Mouse (Mus musculus) adrenal gland, postnatal 10 days (tissue): ENCODE data around the gene Fam240b. TPM values are rescaled to one million over a fixed set of nuclear protein-coding genes. Genes with fewer than 3 reads are reported as not detected.
"Not testable (repeated sequence)": the region's sequence is repeated elsewhere in the genome, so short reads cannot be mapped to it uniquely, and the experiment has no call there.

ENCODE experiments used
- DNase-seq: peaks from one replicate; pipeline ENCODE4 v3.0.0; 2021; ENCODE audit warnings: mixed read lengths
- long read RNA-seq, 2 experiments: library from polyadenylated mRNA; stranded (forward); transcript quantifications; one replicate each; pipeline ENCODE4 v2.0.0; 2021
- total RNA-seq, 2 experiments: library from RNA; stranded (reverse); gene quantifications; 2 replicates each; pipeline ENCODE4 v1.2.3; 2021

The Fam240b gene
- total RNA-seq: not detected
- long read RNA-seq, experiment 1: 0 reads
- long read RNA-seq, experiment 2: 0 reads

DNA sequence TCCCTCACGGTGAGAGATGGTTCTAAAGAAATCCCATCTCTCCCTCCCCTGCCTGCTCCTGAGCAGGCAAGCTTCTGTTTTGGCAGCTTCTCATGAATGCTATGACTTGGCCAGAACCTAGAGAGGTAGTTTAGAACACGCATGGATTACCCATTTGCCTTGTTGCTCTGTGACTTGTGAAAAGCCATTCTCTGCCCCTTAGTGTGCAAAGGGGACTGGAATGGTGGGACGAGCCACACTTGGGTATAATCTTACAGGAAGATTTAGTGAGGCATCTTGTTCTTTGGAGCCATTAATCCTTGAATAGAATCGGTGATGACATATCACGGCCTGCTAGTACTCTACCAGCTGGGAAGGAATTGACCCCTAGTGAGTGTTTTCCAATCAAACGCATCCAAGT is at the start of gene Fam240b:
TSS of gene Fam240b (minus strand) at position 101 of the 400 bp plus-strand sequence.
- DNase-seq: no peak

DNA sequence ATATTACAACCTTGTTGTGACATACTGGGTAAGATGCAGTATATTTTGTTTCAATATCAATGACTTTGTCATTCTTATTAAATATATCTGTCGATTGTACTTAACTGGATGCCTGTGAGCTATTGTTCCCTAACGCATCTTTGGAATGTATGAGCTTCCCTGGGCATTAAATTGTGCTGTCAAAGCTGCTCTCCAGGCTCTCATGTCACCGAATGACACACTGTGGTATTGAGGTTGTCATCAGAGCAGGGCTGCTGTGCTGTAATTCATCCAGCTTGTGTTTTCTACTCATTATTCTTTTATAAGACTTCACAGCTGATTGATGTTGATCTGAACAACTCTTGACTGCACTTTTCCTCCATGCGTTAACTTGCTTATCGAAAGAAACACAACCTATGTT is 32.5 kb upstream of the Fam240b start:
- no peak for DNase-seq

DNA sequence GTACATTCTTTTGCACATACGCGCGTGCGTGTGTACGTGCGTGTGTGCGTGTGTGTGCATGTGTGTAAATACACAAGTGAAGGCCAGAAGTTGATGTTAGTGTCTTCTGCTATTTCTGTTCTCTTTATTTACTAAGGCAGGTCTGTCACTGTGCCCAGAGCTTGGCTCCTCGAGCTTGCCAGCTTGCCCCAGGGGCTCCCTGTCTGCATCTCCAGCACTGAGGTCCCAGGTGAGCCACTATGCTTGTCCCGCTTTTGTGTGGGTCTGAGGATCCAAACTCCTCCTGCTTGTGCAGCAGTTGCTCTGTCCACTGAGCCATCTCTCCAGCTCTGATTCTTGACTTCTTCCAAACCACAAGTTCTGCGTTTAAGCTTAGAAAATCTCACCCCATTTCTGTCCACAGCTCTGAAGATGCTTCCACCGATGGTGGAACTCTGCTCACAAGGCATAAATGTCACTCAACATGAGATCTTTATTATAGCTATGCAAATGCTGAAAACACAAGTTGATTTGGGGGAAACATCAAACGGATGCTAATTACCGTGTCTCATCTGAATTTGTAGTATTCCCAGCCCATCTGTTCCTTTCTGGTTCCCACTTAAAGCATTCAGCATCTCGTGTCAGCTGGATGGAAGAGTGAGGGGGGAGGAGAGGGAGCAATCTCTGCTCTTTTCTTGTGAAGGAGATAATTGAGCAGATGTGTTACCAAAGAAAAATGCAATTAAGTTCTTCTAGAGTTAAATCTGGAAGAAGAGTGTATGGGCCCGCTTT is 29.1 kb upstream of the Fam240b start:
- no peak for DNase-seq

DNA sequence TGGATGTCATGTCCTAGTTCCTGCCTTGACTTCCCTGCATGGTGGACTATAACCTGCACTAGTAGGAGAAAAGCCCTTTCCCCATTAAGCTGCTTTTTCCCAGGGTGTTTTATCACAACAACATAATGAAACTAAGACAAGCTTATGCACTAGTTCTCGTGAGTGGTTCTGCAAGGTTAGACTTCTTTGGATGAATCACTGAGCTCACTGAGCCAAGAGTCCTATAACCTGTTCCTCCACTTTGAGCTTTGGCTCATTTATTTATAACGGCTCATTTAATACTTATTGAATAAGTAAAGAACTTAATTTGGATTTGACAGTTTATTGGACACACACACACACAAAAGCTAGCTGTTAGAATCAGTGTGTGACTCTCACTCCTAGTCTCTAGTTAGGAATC is 16.7 kb upstream of the Fam240b start:
- no peak for DNase-seq

DNA sequence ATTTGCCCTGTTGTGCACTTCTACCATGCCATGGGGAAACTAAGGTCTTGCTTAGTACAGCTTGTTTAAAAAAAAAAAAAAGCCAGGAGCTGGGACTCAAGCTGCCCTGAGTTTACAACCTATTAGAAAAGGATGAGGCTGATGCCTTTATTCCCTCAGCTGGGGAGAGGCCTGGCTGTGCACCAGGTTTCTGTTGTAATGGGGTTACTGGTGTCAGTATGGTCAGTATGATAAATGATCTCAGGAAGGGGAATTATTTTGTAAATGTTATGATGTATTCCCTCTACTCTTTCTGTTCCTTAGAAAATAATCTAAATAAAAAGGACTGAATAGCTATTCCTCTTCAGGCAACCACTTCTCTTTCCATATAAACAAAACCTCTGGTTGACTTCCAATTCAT is 14.0 kb upstream of the Fam240b start:
- DNase-seq: no peak

DNA sequence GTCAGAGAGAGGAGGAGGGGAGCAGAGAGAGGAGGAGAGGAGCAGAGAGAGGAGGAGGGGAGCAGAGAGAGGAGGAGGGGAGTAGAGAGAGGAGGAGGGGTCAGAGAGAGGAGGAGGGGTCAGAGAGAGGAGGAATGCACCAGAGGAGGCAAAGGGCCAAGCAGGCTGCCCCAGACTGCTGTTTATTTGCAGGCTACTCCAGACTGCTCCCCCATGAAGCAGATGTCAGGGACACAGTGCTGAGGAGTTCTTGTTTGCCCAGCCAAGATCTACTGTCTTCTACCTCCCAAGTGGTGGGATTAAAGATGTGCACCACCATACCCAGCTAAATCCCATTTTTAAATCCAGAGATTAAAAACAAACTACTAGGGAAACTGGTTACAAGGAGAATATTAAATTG is 9.8 kb upstream of the Fam240b start:
- DNase-seq: no peak

DNA sequence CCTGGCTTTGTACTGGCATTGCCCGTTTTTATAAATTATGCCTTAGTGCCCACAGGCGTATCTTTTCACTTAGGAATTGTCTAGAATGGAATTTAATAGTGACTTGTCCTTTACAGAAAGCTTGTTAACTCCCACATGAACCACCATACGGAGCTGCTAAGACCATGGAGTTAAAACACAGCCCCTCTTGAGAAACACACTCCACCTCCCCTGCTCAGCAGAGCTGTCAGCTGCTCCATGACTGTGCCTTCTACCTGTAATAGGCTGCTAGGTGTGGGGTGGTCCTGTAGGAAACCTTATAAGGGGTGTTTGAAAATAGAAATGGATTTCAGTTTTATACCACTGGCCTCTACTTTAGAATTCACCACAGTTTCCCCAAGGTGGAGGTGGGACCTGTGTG is 5.2 kb upstream of the Fam240b start:
- DNase-seq: no peak

DNA sequence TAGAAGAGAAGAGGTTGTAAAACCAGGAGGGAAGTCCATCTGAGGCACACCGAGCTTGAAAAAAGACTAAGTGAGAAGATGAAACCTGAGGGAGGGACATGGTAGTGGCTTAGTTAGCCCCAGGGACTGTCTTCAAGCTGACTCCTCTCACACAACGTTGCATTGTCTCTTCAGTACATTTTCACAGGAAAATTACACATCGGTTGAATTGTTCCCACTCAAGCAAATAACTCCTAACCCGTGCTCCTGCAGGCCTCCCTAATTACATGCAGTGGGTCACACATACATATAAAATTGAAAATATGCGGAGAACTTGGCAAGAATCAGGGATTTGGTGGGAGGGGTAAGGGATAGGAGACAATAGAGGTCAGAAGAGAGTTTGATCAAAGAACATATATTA is 4.0 kb downstream of the Fam240b start:
- DNase-seq: no peak

DNA sequence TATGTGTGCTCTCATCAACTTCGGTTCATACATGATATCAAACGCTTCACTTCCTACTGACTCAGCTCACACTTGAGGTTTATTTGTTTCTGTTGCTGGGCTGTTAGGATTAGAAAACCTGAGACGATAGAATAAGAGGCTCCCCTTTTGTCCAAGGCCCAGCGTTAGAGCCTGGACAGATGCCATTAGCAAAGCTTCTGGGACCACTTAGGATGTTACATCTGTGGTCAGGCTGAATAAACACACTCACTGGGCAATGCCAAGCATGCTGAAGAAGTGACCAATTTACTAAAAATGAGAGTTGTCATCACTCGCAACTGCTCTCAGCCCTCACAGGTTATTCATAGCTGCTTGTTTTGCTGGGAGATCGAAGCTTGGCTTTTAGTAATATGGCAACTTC is 7.7 kb downstream of the Fam240b start:
- DNase-seq: no peak

DNA sequence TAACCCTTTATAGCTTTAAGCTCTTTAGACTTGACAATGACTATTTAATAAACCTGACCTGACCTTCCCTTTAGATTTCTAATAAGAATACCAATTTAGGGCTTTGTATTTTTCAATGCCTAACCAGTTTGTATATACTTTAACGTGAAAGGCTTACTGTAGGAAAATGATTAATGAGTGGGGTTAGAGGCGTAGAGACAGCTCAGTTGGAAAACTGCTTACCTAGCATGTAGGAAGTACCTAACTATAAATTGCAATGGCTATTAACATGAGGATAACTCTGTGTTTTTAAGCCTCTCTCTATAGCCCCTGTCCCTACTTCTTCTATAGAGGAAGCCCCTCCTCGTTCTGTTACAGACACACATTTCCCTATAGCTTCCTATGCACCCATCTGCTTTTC is 17.6 kb downstream of the Fam240b start:
- no peak for DNase-seq

DNA sequence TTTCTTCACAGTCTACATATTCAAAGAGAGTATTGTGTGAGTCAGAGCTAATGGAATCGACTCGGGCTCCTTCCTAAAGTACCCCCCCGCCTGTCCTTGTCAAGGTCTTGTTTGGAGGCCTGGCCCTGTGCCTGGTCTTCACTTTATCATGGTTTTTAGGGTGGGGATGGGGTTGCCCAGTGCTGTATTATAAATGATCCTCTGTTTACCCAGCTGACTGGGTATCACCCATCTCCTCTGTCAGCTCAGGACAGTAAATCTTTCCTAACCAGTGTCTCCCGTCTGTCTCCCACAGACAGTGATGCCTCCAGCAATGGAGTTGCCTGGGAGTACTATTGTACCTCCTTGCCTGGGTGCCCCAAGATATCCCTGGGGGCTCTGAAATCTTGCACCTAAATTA is 19.6 kb downstream of the Fam240b start:
- DNase-seq: peak; percentile 71

DNA sequence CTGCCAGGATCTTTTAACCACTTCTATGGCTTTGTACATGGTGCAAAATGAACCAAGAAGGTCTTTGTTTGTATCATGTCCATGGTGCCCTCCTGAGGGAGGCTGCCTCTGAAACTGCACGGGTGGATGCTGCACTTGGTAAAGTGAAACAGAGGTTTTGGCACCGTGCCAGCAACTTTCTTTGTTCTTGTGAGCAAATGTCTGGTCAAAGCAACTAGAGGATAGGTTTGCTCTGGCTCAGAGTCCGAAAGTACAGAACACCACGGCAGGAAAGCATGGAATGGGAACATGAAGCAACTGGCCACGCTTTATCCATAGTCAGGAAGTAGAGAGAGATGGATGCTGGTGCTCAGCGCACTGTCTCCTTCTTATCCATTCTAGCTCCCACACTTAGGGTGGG is 29.7 kb downstream of the Fam240b start:
- DNase-seq: peak; percentile 40

DNA sequence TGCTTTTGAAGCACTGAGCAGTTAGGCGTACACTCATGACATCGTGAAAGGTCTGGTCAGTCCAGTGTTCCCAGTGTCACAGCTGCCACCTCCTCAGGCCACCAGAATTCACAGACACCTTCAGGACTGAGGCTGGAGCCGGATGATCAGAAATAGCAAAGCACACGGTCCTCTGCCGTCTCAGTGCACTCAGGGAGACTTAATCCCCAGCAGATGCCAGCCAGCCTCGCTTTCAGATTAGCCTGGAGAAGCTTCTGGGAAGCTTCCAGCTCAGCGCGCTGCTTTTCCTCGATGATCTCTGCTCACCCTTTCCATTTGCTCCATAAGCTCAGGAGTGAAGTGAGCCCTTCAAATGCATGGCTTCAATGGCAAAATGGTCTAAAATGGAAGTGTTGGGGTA is 32.4 kb downstream of the Fam240b start:
- no peak for DNase-seq

DNA sequence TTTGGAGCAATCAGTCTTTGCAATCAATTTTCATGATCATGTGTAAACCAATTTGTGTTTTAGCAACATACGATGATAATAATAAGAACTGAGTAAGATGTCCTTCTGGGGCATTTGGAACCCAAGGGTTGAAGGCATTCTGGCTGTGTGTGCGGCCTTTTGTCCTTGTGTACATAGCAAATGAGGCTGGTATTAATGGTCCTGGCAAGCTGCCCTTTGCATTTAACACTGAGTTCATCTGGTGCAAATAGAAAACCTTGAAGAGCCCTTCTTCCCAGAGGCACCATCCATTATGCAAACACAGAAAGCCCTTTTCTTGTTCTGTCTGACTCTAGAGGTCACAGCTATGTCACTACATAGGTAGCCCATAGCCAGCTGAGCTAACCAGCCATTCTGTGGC is 35.0 kb downstream of the Fam240b start:
- peak; percentile 53 for DNase-seq

DNA sequence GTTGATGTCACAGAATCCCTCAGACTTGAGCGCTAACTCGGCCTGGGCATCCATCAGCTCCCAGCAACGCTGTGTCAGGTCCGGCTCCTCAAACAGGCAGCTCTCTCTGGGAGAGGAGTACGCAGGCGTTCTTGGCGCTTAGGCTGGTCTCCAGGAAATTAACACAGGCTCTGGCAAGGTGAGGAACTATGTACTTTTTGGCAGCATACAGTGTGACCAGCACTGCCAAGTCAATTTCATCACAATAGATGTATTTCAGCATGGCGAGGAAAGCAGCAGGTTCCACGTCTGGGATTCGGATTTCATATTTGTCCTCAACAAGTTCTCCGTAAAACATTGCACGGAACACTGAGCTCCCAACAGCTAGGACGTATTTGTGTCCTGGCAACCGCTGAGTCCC is 39.4 kb downstream of the Fam240b start:
- peak; percentile 27 for DNase-seq

DNA sequence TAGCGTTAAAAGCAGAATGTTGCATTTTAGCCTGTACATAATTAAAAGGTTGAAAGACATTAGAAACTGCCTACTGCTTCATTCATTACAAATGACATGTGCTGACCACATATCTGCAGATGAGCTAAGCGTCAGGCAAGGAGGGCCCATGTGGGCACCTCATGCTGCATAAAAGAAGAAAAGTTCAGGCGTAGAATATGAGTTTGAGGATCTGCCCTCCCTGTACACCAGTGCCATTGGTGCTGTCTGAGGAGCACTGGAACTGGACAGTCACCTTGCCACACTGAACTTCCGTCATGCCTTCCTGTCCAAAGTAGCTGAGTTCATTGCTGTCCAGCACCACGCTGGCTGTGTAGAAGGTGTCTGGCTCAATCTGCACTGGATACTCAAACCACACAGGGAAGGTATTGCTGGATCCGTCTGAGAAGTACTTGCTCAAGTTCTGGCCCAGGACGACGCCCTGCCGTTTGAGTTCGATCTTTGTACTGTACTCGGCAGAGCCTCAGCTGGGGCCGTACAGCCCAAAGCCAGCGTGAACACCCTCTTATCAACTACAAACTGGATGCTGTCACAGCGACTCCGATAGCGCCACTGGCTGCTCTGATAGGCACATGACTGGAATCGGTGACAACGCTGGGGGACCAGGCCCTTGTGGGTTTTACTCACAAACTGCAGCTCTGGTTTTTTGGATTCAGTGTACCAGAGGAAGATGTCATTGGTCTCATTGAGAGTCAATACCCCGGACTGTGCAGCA is 40.2 kb downstream of the Fam240b start:
- not testable (repeated sequence) for DNase-seq

DNA sequence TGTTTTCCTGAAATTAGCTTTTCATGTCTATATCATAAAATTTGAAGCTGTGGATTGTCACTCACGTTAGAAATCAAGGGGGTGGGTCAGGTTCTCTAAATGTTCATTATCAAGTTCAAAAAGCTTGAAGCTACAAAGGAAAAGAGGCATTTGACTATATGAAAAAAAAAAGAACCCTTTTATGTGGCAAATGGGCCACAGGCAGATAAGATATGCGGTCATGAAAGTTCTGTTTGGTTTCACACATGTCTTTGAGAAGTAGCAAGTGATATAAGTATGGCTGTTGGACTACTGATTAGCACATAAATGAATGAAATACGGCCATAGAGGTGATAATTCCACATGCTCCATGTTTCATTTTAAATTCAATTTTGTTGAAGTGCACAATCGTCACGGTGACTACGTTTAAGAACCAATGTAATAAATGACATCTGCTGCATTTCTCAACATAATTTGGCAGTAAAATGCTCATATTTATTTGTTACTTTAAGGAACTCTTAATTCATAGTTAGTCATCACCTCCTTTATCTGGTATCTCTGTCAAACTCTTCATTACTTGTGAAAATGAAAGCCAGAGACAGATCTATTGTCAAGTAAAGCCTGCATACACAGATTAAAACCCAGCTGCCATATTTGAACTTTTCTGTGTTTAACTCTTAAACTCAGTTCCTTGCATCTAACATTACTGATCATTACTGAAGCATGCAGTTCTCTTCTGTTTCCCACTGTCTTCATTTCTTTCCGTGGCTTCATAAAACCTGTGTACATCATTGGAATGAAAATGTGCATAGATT is 47.4 kb downstream of the Fam240b start:
- DNase-seq: no peak

DNA sequence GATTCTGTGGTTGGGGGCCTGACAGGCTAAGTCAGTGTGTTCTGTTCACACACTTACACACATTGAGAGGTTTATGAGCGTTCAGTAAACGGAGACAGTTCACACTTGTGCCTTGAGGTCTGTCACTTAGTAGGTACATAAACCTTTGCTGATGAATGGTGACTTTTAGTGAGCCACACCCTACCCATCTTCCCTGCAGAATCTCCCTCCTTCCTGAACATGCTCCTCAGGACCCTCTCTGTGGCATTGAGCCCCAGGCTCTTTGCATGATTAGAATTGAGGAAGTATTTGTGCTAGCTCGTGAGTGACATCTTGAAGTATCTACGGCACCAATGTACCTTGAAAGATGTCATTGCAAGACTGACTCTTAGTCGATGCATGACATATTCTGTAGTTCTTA is 48.9 kb downstream of the Fam240b start:
- no peak for DNase-seq

DNA sequence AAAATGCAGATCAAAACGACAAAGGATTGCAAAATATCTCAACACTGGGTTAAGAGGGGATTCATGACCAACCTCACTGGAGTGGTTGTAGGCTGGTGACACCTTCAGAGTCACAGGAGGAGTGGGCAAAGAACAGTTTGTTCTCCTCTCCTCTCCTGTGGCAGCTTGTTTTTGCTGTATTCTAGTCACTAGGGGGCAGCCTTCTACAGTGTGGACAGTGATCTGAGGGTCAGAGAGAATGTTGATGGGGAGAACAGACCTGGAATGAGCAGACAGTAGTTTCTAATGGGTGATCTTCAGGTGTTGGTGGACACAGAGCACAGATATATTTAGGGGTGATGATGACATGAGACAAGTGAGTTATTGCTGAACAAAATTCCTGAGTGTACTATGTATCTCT is 49.6 kb downstream of the Fam240b start:
- DNase-seq: peak; percentile 50

DNA sequence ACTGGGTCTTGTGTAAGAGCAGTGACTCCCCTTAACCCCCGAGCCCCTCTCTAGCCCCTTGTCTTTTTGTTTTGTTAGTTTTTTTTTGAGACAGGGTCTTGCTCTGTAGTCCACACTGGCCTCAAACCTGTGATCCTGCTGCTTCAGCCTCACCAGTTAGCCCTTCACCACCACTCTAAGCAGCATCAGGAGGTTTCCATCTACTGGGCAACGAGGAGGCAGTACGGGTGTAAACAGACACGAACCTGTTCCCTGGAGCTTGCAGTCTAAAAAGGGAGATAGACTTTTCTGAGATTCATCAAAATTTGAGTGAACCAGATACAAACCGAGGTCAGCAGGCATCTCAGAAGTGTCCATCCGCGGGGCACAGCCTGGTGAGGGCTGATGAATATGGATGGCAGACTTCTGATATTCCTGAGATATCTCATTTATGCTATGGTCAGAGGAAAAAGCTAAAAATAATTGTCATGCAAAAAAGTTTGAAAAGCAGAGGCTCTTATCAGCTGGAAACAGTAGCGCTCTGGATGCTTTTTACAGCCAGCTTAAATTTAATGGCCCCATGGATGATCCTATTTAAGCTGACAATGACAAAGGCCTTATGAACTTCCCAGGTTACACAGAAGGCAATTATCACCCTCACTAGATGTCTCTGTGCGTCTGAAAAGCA is 52.2 kb downstream of the Fam240b start:
- no peak for DNase-seq

DNA sequence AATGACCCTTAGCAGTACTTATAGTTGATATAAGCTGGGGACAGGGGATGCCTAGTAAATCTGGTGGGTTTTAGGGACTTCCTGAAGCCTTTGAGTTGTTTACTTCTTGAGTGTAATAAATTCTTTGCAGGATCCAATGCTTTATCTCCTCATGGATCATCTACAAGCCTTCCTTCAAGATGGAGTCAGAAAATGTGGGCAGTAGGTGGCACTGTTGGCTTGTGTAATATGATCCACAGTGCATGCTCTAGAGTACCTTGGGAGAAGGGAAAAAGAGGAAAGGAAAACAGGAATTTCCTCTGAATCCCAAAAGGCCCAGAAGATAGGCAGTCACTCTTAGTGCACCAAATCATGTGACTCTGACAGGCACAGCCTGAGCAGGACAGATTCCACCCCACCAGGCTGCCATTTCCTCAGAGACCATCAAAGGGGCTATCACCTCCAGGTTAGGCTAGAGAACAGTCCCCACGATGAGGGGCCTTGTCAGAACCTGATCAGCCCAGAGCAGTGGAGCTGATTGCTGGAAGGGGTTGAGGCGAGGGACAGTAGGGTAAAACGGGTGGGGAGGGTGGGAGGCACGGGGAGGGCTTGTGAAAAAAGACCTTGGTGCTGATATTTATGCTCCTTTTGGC is 54.2 kb downstream of the Fam240b start:
- DNase-seq: peak; percentile 76

DNA sequence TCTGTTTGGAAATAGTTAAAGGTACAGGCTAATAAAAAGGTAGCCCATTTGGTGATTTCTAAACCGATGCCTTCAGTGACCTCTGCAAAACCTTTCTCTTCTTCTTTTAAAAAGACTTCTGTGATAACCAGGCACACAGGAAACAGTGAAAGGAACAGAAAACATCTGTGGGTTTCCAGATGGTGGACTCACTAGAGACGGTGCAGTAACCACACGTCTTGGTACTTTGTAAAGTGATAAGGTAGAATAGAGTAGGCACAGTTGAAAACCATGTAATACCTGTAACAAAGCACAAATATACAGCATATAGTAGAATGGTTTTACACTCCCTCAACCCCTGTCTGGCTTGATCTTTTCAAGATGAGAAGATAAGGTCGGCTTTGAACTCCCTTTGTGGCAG is 57.0 kb downstream of the Fam240b start:
- no peak for DNase-seq
